Mouse (Mus musculus): Measurements from ENCODE around the gene Nrsn2.

- TF ChIP-seq CTCF (IDR thresholded peaks at IDR 0.05) (no peak), EP300 (IDR thresholded peaks at IDR 0.05) (no peak)
Observed at GRCm38 (mm10) chr2:152344909-152345308, 31.5 kb downstream of the Nrsn2 start.

Measured in lung, postnatal 0 days (tissue).